Mouse (Mus musculus) cerebellum, adult 2 months (tissue): ENCODE measurements around the gene Slc9a8. TPM values are rescaled to one million over a fixed set of nuclear protein-coding genes. Genes with fewer than 3 reads are reported as not detected.
A peak's percentile ranks its signal among the peaks of the same experiment; 100 is the strongest.

Experiments
- DNase-seq, 2 experiments: peaks; one replicate each; pipeline ENCODE4 v3.0.0; 2021
- H3K27ac ChIP-seq: fragments of 200-500 bp; 2 replicates; pipeline ENCODE4 v1.5.1; 2012; ENCODE audit warnings: low read length, control low read depth, inconsistent platforms; ENCODE audit not compliant: insufficient read depth
- H3K27me3 ChIP-seq: fragments of 200-500 bp; 2 replicates; pipeline ENCODE4 v1.6.1; 2012; ENCODE audit warnings: inconsistent platforms, mild to moderate bottlenecking, low read length, moderate library complexity; ENCODE audit not compliant: control insufficient read depth, insufficient read depth
- H3K4me1 ChIP-seq: fragments of 200-500 bp; 2 replicates; pipeline ENCODE4 v1.6.1; 2011; ENCODE audit warnings: low read length; ENCODE audit not compliant: control insufficient read depth, insufficient read depth
- H3K4me3 ChIP-seq: fragments of 200-500 bp; replicated peaks from 2 replicates; pipeline ENCODE3; 2011; ENCODE audit warnings: mild to moderate bottlenecking, low read depth, low read length, control low read depth; ENCODE audit not compliant: insufficient read depth
- CTCF ChIP-seq: fragments of 200-500 bp; IDR thresholded peaks from 2 replicates; pipeline ENCODE4 v1.5.1; 2011; ENCODE audit warnings: low read depth, mild to moderate bottlenecking, control low read depth, low read length, moderate library complexity, borderline replicate concordance; ENCODE audit not compliant: insufficient read depth
- POLR2A ChIP-seq: fragments of 200-500 bp; IDR thresholded peaks from 2 replicates; pipeline ENCODE4 v1.6.1; 2011; ENCODE audit warnings: low read length, control low read depth, borderline replicate concordance; ENCODE audit not compliant: insufficient read depth
- WGBS: fragments of 180-500 bp; shearing (Covaris S2); methylation state at CpG from one replicate; pipeline ENCODE4 v1.1.7; 2018; 5-methylcytosine and 5-hydroxymethylcytosine counted together
- polyA plus RNA-seq: library from polyadenylated mRNA; depleted of rRNA; stranded (reverse); fragments of >200 nt; gene quantifications from 2 replicates; pipeline ENCODE4 v1.2.3, GENCODE M21; 2012; rRNA removed

The Slc9a8 gene
- polyA plus RNA-seq: 60.9 and 63.5 TPM in 2 replicates

DNA sequence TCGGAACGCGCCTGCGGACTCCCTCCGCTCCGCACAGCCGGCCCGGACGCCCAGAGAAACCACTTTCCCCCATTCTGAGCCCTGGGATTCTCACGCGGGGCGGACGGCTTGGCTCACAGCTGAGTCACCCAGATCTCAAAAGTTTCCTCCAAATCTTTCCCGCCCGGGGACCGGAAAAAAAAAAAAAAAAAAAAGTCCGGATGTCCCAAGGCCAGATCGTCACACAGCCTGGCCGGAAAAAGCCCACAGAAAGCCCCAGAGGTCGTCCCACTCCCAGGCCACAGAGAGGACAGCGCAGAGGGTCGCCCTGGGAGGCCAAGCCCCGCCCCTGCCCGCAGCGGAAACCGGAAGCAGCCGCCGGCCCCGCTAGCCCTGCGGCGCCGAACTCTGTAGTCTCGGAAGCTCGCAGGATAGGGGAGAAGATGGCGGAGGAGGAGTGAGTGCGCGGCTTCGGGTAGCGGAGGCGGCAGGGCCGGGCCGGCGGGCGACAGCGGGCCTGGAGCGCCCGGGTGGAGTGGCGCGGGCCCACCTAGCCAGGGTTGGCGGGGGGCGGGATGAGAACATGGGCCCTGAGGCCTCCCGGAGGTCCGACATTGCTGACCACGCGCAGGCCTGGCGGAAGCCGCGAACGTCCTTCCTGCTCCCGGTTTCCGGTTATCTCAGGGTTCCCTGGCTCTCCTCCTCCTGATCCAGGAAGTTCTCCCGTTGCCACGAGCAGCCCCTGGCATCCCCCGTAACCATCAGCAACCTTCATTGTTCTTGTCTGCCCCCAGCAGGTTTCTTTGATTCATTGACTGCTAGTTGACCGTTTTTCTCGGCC lies at the start of gene Slc9a8:
Gene Slc9a8, plus strand, starts transcription at position 383 of the 820 bp plus-strand sequence.
- peak within 1 kb of the TSS; percentile 99 for H3K27ac ChIP-seq
- H3K4me1 ChIP-seq: peaks cover 7% of the 10 kb centered on the region; the same call in 1 of the 2 replicates
- peak within 1 kb of the TSS; percentile 89 for H3K4me3 ChIP-seq
- WGBS: under 1% methylated on average over 66 of the region's 66 CpGs
- DNase-seq: peak; percentile 92 to 95
- TF ChIP-seq POLR2A (peak; percentile 60; the same call in 1 of the 2 replicates), CTCF (no peak)
- no peaks in the 10 kb centered on the region for H3K27me3 ChIP-seq

DNA sequence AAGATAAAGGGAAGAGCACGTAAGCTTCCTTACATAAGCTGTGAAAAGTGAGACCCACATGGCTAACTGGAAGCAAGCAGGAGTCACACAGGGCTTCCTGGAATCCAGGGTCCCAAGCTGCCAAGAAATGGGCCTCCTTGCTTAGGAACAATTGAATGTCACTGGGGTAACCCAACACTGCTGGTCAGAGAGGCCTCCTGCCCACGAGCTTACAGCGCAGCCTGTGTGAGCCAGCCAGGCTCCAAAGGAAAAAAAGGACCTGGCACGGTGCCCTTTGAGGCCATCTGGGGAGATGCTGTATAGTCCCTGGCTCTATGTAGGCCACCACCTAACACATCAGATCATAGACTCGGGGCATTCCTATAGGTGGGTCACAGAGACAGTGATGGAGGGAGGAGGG lies 48.2 kb upstream of the Slc9a8 start:
- peak; percentile 92 to 94 for DNase-seq
- peak overlapping the region; percentile 66 for H3K27ac ChIP-seq
- TF ChIP-seq CTCF: no peak
- TF ChIP-seq POLR2A: peak; percentile 25; the same call in 1 of the 2 replicates
- no peak overlapping the region for H3K4me3 ChIP-seq
- no peaks in the 10 kb centered on the region for H3K27me3 ChIP-seq
- 7% methylated on average over 5 of the region's 5 CpGs for WGBS
- peaks cover 18% of the 10 kb centered on the region for H3K4me1 ChIP-seq

DNA sequence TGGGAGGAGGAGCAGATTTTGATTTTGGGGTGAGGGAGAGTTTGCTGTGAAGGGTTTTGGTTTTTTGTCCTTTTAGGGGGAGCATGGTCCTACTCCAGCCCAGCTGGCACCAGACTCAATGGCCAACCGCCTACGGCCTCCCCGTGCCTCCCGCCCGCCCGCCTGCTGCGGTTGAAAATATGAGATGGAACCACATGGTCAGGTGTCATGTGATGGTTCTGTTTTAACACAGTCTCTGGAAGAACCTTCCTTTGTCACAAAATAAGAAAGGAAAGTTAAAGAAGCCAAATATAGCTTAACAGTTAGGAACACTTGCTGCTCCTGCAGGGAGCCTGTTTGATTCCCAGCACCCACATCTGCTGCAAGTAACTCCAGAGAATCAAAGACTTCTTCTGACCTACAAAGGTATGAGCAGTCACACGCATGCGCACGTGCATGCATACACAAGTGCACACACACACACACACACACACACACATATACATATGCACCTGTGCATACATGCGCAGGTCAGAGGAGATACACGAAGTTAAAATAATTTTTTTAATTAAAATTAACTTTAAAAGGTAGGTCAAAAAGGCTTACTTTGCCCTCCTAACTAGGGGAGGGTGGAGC lies 47.2 kb upstream of the Slc9a8 start:
- peak in 1 of 2 experiments; percentile 28 for DNase-seq

DNA sequence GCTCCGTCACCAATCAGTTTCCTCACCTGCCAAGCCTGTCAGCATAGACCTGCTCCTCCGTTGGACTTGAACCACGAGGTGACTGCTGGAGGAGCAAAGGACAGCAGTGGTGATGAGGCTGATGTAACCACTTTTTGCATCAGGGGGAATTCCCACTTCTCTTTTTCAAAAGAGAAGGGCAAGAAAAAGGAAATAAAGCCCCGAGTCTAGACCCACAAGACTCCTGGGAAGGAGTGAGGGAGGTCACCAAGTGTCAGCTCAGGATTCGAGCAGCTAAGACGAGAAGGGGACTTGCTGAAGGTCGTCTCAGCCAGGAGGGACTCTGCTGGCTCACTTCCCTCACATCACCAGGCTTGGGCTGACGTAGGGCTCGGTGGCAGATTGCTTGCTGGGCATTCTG lies 46.4 kb upstream of the Slc9a8 start:
- no peak overlapping the region for H3K27ac ChIP-seq
- no peak overlapping the region for H3K4me3 ChIP-seq
- no peak for TF ChIP-seq CTCF
- no peak for TF ChIP-seq POLR2A
- H3K27me3 ChIP-seq: no peaks in the 10 kb centered on the region
- no peak for DNase-seq
- peaks cover 18% of the 10 kb centered on the region for H3K4me1 ChIP-seq
- WGBS: 70% methylated on average over 9 of the region's 9 CpGs

More for the DNA sequence above, 47.2 kb upstream of the Slc9a8 start:
- H3K4me1 ChIP-seq: peaks cover 18% of the 10 kb centered on the region
- no peak overlapping the region for H3K27ac ChIP-seq
- no peak for TF ChIP-seq CTCF
- TF ChIP-seq POLR2A: no peak
- WGBS: 62% methylated on average over 12 of the region's 12 CpGs
- H3K27me3 ChIP-seq: no peaks in the 10 kb centered on the region
- H3K4me3 ChIP-seq: no peak overlapping the region

DNA sequence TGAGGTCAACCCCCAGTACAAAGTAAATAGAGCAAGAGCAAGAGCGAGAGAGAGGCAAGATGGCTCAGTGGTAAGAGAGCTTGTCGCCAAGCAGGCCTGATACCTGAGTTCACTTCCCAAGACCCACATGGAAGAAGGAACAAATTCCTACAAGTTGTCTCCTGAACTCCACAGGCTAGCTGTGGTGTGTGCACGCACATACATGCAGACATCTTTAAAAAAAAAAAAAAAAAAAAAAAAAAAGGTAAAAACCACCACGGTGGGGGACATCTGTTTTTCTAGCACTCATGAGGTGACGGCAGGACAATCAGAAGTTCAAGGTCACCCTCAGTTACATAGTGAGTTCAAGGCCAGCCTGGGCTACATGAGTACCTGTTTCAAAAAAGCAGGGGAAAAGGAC lies 45.8 kb upstream of the Slc9a8 start:
- Histone ChIP-seq H3K4me3 (no peak overlapping the region), H3K27ac (no peak overlapping the region), H3K27me3 (no peaks in the 10 kb centered on the region), H3K4me1 (peaks cover 18% of the 10 kb centered on the region)
- DNase-seq: no peak
- TF ChIP-seq POLR2A (no peak), CTCF (no peak)
- WGBS: 98% methylated on average over 5 of the region's 5 CpGs

DNA sequence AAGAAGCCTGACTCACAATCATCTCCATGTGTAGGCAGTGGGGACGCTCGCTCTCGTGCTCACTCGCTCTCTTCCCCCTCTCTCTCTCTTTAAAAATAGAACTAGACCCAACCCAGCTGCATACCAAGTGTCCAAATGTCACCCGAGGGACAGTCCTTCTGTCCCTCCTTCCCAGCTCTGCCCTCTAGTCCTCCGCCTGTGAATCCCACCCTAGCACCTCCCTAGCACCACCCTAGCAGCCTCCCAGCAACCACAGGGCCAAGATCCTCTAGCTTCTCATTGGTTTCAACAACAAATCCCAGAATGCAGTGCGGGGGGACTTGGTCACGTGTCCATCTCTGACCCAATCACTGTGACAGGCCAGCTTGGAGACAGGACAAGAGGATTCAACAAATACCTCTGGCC lies 45.4 kb upstream of the Slc9a8 start:
- 79% methylated on average over 8 of the region's 8 CpGs for WGBS
- no peak for DNase-seq
- no peak for TF ChIP-seq POLR2A
- no peak for TF ChIP-seq CTCF
- Histone ChIP-seq H3K27me3 (no peaks in the 10 kb centered on the region), H3K27ac (no peak overlapping the region), H3K4me1 (peaks cover 18% of the 10 kb centered on the region), H3K4me3 (no peak overlapping the region)

DNA sequence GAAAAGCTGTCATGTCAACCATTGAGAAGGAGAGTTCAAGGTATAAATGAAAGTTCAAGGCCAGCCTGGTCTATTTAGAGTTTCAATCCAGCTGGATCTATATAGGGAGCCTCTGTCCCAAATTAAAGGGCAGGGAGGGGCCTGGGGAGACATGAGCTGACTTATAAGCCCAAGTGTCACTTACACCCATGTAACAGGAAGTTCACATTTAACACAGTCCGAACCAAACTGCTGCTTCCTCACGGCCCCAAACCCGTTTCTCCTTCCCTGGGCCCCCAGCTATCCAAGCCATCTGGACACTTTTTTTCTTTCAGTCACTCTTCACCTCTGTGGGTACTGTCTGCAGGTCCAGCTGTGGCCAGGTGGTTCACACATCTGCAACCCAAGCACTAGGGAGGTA lies 43.8 kb upstream of the Slc9a8 start:
- Histone ChIP-seq H3K27me3 (no peaks in the 10 kb centered on the region), H3K4me3 (no peak overlapping the region), H3K4me1 (peaks cover 15% of the 10 kb centered on the region), H3K27ac (no peak overlapping the region)
- no peak for DNase-seq
- TF ChIP-seq CTCF: no peak
- no peak for TF ChIP-seq POLR2A
- WGBS: 71% methylated on average over 3 of the region's 3 CpGs
